Mouse (Mus musculus) kidney, postnatal 0 days (tissue): Measurements from ENCODE around the gene Cldn20. TPM values are rescaled to one million over a fixed set of nuclear protein-coding genes. Genes with fewer than 3 reads are reported as not detected.

ENCODE experiments used
- ATAC-seq: fragments of 200-750 bp; cut with Nextera tagmentation; replicated peaks from 2 replicates; pipeline ENCODE4 v1.8.0; 2017; ENCODE audit warnings: low read depth, moderate number of reproducible peaks, moderate TSS enrichment, moderate library complexity; ENCODE audit not compliant: low FRiP score
- DNase-seq: peaks from one replicate; pipeline ENCODE4 v3.0.0-alpha.2; 2016; ENCODE audit warnings: low spot score
- H3K27ac ChIP-seq: fragments of 300-500 bp; sonication (generic); 2 replicates; pipeline ENCODE4 v1.5.1; 2014; ENCODE audit warnings: mild to moderate bottlenecking
- H3K27me3 ChIP-seq: fragments of 300-500 bp; sonication (generic); 2 replicates; pipeline ENCODE4 v1.6.1; 2014; ENCODE audit warnings: low read length, mixed read lengths; ENCODE audit not compliant: insufficient read depth
- H3K36me3 ChIP-seq: fragments of 300-500 bp; sonication (generic); 2 replicates; pipeline ENCODE4 v1.6.1; 2014; ENCODE audit warnings: low read length, mixed read lengths; ENCODE audit not compliant: insufficient read depth
- H3K4me1 ChIP-seq: fragments of 300-500 bp; sonication (generic); replicated peaks from 2 replicates; pipeline ENCODE4 v1.6.1; 2014; ENCODE audit warnings: antibody characterized with exemption, low read length, mixed read lengths; ENCODE audit not compliant: insufficient read depth
- H3K4me2 ChIP-seq: fragments of 300-500 bp; sonication (generic); 2 replicates; pipeline ENCODE4 v1.6.1; 2014; ENCODE audit warnings: mild to moderate bottlenecking, low read length, moderate library complexity, mixed read lengths
- H3K4me3 ChIP-seq: fragments of 300-500 bp; sonication (generic); replicated peaks from 2 replicates; pipeline ENCODE4 v1.5.1; 2014; ENCODE audit warnings: low read depth, low read length
- H3K9ac ChIP-seq: fragments of 300-500 bp; sonication (generic); 2 replicates; pipeline ENCODE4 v1.6.1; 2014; ENCODE audit warnings: low read depth, low read length
- H3K9me3 ChIP-seq: fragments of 300-500 bp; sonication (generic); replicated peaks from 2 replicates; pipeline ENCODE4 v1.6.1; 2016; ENCODE audit warnings: low read length, inconsistent platforms, mixed read lengths
- CTCF ChIP-seq: IDR thresholded peaks from 2 replicates; pipeline ENCODE4 v1.5.1; 2016; ENCODE audit warnings: antibody characterized with exemption, low read depth, mild to moderate bottlenecking, moderate library complexity
- WGBS: fragments of 180-500 bp; shearing (Covaris S2); extraction: QIAGEN DNeasy Blood & Tissue Kit; methylation state at CpG from one replicate; pipeline ENCODE4 v1.1.7; 2014; 5-methylcytosine and 5-hydroxymethylcytosine counted together
- polyA plus RNA-seq: library from polyadenylated mRNA; unstranded; fragments of >200 nt; fragmentation: Nextera tagmentation; extraction: Ambion mirVana; gene quantifications from 2 replicates; pipeline ENCODE4 v1.2.1, GENCODE M21; 2015

Cldn20 gene
- polyA plus RNA-seq, 1 experiment from 2014 or later, result 0.25 TPM

GRCm38 (mm10) chr17:3540304-3540703 lies 8.0 kb downstream of the Cldn20 start:
- no peak overlapping the region for H3K4me2 ChIP-seq
- no peaks in the 10 kb centered on the region for H3K27me3 ChIP-seq
- 98% methylated on average over 2 of the region's 2 CpGs for WGBS
- no peak for ATAC-seq
- H3K9me3 ChIP-seq, result no peaks in the 10 kb centered on the region
- H3K27ac ChIP-seq, result no peak overlapping the region
- no peak for TF ChIP-seq CTCF
- DNase-seq, result no peak
- H3K4me1 ChIP-seq, result no peaks in the 10 kb centered on the region
- no peak overlapping the region for H3K9ac ChIP-seq
- no peaks in the 10 kb centered on the region for H3K36me3 ChIP-seq
- no peak overlapping the region for H3K4me3 ChIP-seq

GRCm38 (mm10) chr17:3541033-3541432 lies 8.7 kb downstream of the Cldn20 start:
- no peaks in the 10 kb centered on the region for H3K27me3 ChIP-seq
- no peaks in the 10 kb centered on the region for H3K9me3 ChIP-seq
- DNase-seq (no peak), ATAC-seq (no peak)
- no peaks in the 10 kb centered on the region for H3K36me3 ChIP-seq
- 88% methylated on average over 5 of the region's 5 CpGs for WGBS
- no peak for TF ChIP-seq CTCF
- H3K4me1 ChIP-seq, result no peaks in the 10 kb centered on the region
- H3K4me3 ChIP-seq, result no peak overlapping the region
- H3K9ac ChIP-seq, result no peak overlapping the region
- H3K4me2 ChIP-seq, result no peak overlapping the region
- H3K27ac ChIP-seq, result no peak overlapping the region

- no peak overlapping the region for H3K4me3 ChIP-seq
- 64% methylated on average over 7 of the region's 7 CpGs for WGBS
- no peaks in the 10 kb centered on the region for H3K9me3 ChIP-seq
- no peak for TF ChIP-seq CTCF
- H3K27ac ChIP-seq, result no peak overlapping the region
- H3K4me2 ChIP-seq, result no peak overlapping the region
- H3K27me3 ChIP-seq, result no peaks in the 10 kb centered on the region
- no peaks in the 10 kb centered on the region for H3K4me1 ChIP-seq
- DNase-seq (no peak), ATAC-seq (no peak)
- no peaks in the 10 kb centered on the region for H3K36me3 ChIP-seq
- H3K9ac ChIP-seq, result no peak overlapping the region
Measured at GRCm38 (mm10) chr17:3547725-3548124, 15.4 kb downstream of the Cldn20 start.

- Histone ChIP-seq H3K9ac (no peak overlapping the region), H3K36me3 (no peaks in the 10 kb centered on the region), H3K4me3 (no peak overlapping the region), H3K4me1 (0 out of 2 replicates have a peak, but pooled peaks cover 6% of the 10 kb centered on the region), H3K27ac (peak overlapping the region; percentile 73; the same call in 1 of the 2 replicates), H3K27me3 (no peaks in the 10 kb centered on the region), H3K9me3 (no peaks in the 10 kb centered on the region), H3K4me2 (peak overlapping the region; percentile 60; the same call in 1 of the 2 replicates)
- TF ChIP-seq CTCF, result no peak
- 78% methylated on average over 1 of the region's 1 CpGs for WGBS
- no peak for ATAC-seq
- no peak for DNase-seq
Measured at GRCm38 (mm10) chr17:3556251-3556650, 23.9 kb downstream of the Cldn20 start.

GRCm38 (mm10) chr17:3557331-3558311 lies 25.3 kb downstream of the Cldn20 start, which contains the start of gene Tfb1m:
Gene Tfb1m (minus strand): TSS chr17:3557781.
- Histone ChIP-seq H3K4me3 (peak within 1 kb of the TSS; percentile 51), H3K9ac (peak within 1 kb of the TSS; percentile 40), H3K36me3 (no peaks in the 10 kb centered on the region), H3K9me3 (no peaks in the 10 kb centered on the region), H3K27ac (peak within 1 kb of the TSS; percentile 73), H3K4me2 (peak within 1 kb of the TSS; percentile 61), H3K4me1 (0 out of 2 replicates have a peak, but pooled peaks cover 6% of the 10 kb centered on the region), H3K27me3 (no peaks in the 10 kb centered on the region)
- under 1% methylated on average over 60 of the region's 60 CpGs for WGBS
- peak; percentile 99 for ATAC-seq
- peak; percentile 100 for DNase-seq
- TF ChIP-seq CTCF, result no peak

- Histone ChIP-seq H3K36me3 (no peaks in the 10 kb centered on the region), H3K4me3 (peak overlapping the region; percentile 51), H3K27ac (peak overlapping the region; percentile 73), H3K9ac (peak overlapping the region; percentile 35; the same call in 1 of the 2 replicates), H3K9me3 (no peaks in the 10 kb centered on the region), H3K4me1 (0 out of 2 replicates have a peak, but pooled peaks cover 6% of the 10 kb centered on the region), H3K4me2 (peak overlapping the region; percentile 61), H3K27me3 (no peaks in the 10 kb centered on the region)
- ATAC-seq (no peak), DNase-seq (no peak)
- 75% methylated on average over 9 of the region's 9 CpGs for WGBS
- no peak for TF ChIP-seq CTCF
Measured at GRCm38 (mm10) chr17:3558356-3558870, 26.1 kb downstream of the Cldn20 start.
